Mouse (Mus musculus) megakaryocyte-erythroid progenitor cell, adult 5-6 weeks (primary cell): ENCODE data around the gene Baz1a. TPM values are rescaled to one million over a fixed set of nuclear protein-coding genes. Genes with fewer than 3 reads are reported as not detected.

Experiments
- ATAC-seq: replicated peaks from 2 replicates; pipeline ENCODE4 v1.8.0; 2016; ENCODE audit warnings: mild to moderate bottlenecking, inconsistent platforms; ENCODE audit not compliant: severe bottlenecking, poor library complexity, low FRiP score, low TSS enrichment
- total RNA-seq, 2 experiments: library from RNA; stranded (forward) in 1 of 2; stranded (reverse) in 1 of 2; fragments of 200-1000, 215-1000 nt in 1 of 2; fragments of >200 nt in 1 of 2; fragmentation: Nextera tagmentation in 1 of 2; gene quantifications; 2 replicates each; pipeline ENCODE4 v1.2.3; 2014 to 2017

Gene Baz1a
- total RNA-seq (2014; fragmentation: Nextera tagmentation) = 105 and 128 TPM in 2 replicates
- total RNA-seq (2017) = 98.9 and 112 TPM in 2 replicates

DNA sequence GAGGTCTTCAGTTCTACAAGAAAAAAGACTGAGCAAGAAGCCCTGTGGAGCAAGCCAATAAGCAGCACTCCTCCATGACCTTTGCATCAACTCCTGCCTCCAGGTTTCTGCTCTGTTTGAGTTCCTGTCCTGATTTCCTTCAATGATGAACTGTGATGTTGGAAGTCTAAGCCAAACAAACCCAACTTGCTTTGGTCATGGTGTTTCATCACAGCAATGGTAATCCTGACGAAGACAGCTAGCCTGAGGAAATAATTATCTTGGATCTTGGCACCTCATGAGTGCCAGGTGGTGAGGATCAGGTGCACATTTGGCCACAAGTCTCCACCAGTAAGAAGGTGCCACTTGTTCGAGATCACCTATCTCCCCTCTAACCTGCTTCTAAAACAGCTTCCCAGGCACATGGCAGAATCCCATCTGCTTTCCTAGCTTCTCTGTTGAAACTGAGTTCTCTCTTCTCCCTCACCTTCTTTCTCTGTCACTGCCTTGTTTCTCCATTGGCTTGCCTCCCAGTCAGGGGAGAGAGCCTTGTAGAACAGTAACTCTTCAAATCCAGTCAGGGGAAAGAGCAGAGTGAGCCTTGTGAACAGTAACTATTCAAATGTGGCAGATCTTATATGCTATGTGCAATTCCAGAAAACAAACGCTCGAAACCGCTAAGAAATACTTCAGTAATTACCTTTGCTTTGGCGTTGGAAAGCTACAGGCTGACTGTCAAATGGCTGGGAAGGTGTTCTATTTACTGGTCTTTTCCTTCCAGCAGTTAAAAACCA is at the start of gene Baz1a:
Gene Baz1a, minus strand, starts transcription at position 723 of the 773 bp plus-strand sequence.
- no peak for ATAC-seq

- ATAC-seq = no peak
These were observed 48.0 kb upstream of the Baz1a start for GRCm38 (mm10) chr12:55062141-55062540.

DNA sequence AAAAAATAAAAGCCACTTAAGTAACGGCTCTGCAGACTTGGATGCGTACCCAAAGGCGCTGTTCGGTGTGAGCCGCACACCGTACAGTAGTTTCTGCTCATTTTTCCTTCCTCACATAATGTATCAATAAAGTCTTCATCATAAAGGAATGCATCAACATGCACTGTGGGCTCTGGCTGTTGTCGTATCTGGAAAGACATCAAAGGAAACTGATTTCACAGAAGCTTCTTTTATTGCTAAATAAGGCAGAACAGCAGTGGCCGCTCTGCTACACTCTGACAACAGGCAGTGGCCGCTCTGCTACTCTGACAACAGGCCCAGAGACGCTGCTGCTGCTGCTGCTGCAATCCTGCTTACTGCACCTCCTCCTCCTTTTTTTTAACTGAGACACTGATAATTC is 46.9 kb upstream of the Baz1a start:
- no peak for ATAC-seq

GRCm38 (mm10) chr12:55060212-55060898 is 46.2 kb upstream of the Baz1a start:
- ATAC-seq = peak; percentile 89

DNA sequence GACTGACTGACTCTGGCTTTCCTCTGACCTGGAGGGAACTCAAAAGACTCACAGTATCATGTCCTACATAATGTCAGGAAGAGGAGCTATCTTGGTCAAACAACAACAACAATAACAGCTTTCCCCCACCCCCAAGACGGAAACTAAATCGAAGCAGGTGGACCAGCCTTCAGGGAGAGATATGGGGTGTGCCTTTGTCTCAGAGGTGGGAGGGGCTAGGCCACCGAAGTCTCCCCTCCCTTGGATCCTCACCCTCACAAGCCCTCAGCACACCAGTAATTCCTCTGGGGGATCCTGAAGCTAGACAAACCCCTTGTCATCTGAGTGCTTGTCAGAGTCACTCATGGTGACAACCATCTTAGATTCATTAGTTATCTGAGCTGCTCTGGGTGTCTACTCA is 45.7 kb upstream of the Baz1a start:
- peak; percentile 64 for ATAC-seq

DNA sequence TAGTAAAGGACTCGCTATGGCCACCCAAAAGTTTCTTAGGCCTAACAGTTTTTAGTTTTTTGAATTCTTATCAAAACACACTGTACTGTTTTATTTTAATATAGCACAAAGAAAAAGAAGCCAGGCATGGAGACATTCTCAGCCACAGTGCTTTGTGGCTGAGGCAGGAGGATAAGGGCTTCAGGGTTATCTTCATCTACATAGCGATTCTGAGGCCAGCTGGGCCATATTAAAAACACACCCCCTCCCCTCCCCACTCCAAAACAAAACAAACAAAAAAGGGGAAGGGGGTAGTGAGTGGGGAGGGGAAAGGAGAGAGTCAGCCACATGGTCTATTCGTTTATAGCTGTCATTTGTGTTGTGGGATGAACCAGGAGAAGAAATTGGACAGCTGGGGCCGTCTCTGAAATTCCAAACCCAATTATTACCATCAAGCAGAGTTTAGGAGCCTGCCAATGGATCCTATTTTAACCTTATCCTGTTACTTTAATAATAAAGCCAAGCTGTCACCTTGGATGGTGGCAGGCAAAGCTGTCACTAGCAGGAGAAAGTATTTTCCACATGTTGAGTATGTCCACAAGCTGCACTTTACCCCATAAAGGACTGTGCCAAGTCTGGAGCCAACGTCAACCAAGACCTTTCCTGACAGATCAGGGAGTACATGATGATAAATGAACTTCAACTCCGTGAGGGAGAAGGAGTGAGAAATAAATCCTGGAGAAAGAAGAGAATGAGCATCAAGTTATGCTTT is 44.9 kb upstream of the Baz1a start:
- ATAC-seq = no peak

- ATAC-seq = no peak
These were observed 42.6 kb upstream of the Baz1a start for GRCm38 (mm10) chr12:55056703-55057102.

- ATAC-seq = no peak
These were observed 40.5 kb upstream of the Baz1a start for GRCm38 (mm10) chr12:55054551-55055241.

DNA sequence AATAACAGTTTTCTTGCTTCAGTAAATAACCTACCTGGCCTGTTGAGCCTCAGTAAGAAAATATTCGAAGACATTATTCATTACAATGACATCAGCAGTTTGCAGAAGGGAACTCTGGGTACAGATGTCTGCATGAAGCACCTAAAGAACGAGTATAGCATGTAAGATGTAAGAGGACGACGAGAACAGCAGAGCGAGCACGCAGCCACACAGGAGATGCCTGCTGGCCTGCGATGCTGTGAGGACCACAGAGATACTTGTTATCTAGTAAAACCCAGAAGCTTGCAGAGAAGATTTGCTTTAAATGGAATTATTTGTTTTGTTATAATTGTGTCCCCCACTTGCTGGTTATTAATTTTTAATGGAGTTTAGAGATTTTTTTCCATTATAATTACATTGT is 39.1 kb upstream of the Baz1a start:
- ATAC-seq = peak; percentile 67

DNA sequence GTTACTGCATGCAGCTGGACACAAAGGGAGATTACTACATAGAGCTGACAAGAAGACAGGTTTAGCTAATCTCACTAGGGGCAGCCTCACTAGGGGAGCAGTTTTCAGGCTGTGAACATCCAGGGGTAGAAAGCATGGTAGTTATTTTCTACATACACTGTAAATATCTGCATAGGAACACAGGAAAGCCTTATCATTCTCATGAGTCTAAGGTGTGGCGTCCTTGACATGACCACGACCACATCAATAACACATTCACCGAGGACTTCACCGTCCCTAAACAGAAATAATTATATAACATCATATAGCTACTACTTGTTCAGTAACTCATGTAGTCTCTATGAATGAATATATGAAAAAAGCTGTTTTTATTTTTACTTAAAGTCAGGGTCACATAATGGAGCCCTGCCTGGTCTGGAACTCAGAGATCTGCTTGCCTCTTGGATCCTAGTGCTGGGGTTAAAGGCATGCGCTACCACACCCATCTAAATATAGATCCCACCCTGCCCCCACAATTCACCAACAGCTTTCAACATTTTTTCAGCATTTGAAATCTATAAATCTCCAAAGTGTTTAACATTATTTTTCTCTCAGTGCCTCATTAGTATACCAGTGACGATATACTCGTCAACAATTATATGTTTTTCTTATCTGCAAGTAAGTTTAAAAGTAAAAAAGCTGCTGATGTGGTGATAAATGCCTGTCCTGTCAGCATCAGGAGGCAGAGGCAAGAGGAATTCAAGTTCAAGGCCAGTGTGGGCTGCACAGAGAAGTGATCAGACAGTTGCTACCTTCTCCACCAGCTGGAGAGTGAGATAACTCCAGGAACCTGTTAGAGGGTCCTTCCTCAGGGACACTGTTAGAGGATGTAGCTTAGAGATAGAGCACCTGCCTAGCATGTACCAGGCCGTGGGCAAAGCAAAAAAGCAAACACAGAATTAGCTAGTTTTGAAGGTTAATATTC is 37.3 kb upstream of the Baz1a start:
- ATAC-seq = peak; percentile 84

- no peak for ATAC-seq
These were observed 35.7 kb upstream of the Baz1a start for GRCm38 (mm10) chr12:55049731-55050353.

GRCm38 (mm10) chr12:55041011-55041410 is 26.9 kb upstream of the Baz1a start:
- ATAC-seq = no peak

GRCm38 (mm10) chr12:55027088-55027487 is 12.9 kb upstream of the Baz1a start:
- ATAC-seq = no peak

DNA sequence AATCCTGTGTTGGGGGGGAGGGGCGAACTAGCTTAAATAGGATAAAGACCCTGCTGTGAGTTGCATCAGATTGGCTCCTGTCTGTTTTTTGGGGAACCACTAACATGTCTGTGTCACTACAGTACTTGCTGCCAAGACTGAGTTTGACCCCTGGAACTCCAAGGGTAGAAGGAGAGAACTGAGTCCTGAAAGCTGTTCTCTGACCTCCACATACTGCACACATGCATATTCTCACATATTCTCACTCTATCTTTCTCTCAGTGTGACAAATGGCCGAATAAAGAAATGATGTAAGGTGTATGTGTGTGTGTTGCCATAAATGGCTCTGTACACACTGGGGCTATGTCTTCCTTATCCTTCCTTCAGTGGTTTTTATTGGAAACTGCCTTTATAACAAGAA is 9.1 kb upstream of the Baz1a start:
- no peak for ATAC-seq

DNA sequence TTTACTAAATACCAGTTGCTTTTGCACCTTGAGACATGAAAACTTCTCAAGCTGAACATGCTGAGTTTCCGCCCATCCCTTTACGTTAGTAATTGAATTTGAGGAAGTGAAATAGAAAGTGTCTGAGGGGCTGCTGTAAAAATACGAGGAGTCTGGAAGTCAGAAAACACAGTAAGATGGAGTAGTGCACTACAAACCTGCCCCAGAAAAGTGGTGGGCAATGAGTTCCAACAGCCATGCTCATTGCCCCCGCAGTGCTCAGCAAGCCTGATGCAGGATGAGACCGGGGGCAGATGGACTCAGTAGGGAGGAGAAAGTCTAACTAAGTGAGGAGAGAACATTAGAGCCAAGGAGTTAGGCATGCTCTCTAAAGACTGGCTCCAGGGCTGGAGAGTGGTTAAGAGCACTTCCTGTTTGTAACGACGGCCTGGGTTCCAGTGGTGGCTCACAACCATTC is 5.3 kb upstream of the Baz1a start:
- ATAC-seq = no peak

GRCm38 (mm10) chr12:55017119-55017721 is 3.1 kb upstream of the Baz1a start:
- ATAC-seq = no peak

DNA sequence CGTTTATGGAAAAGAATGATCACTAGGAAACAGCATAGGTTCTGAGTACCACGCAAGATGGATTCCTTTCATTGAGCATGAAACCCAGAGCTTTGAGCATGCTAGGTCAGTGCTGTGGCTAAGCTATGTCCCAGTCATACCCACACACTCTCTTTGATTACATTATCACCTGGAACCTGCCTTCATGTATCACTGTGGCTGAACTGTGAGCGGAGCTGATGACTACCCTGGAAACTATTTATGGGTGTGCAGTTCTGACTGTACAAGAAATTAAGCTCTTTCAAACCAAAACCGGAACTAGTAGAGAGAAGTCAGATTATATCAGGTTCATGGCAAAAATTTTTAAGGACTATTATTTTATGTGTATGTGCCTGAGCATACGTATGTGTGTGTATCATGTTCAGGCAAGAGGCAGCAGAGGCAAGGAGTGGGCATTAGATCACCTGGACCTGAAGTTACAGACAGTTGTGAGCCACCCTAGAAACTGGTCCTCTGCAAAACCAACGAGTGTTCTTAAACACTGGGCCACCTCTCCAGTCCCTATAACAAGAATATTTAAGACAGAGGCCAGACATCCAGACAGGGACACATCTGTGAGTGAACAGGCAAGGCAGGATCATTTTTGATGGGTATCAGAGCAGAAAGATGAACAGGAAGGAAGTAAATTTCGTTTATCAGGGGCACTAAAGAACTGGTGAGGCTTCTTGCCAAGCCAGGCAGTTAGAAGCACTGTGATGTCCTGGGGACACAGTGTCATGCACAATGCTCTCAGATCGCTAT is 2.4 kb upstream of the Baz1a start:
- ATAC-seq = peak; percentile 77
